Comparison of ENCODE assay signal across 22 mouse cellular contexts in genomic region chr15:38609522-38609921, GRCm38 (mm10).
DNase-seq lines count a peak whose midpoint lies in the region; ATAC-seq and TF ChIP-seq lines count a peak whose summit lies in the region.
"Had no signal": no experiment of that assay in that cellular context is flagged by ENCODE, and none has a peak within 500 bp of the region (broad histone marks: within the 10 kb centered on the region; RNA-seq: fewer than 3 reads in every experiment).

No protein-coding gene starts in this region.

- no peak for TF ChIP-seq CTCF in lung, postnatal 0 days (IDR thresholded peaks at IDR 0.05)
- TF ChIP-seq CTCF in stomach, postnatal 0 days (IDR thresholded peaks at IDR 0.05; ENCODE audit: low read depth), result no peak

- peak; percentile 69 to 79 for DNase-seq in lung, adult 18-20 months
- no peak for DNase-seq in lung, postnatal 14 days
- peak; percentile 85 for DNase-seq in lung, postnatal 0 days (ENCODE audit: low spot score)
- DNase-seq in lung, postnatal 36 days, result peak; percentile 72
- no peak for DNase-seq in cerebellum, postnatal 25 days
- DNase-seq in stomach, postnatal 0 days (ENCODE audit: low spot score), result no peak
- DNase-seq: adrenal gland, adult 8-10 months; adrenal gland, postnatal 25 days; cerebellum, adult 11-12 months; cerebellum, adult 8-10 months; cerebellum, postnatal 10 days; gastrocnemius, postnatal 10 days; gastrocnemius, postnatal 36 days; heart, adult 2 months had no signal

- 57% methylated on average over 4 of the region's 4 CpGs for WGBS in lung, postnatal 0 days
- 75% methylated on average over 4 of the region's 4 CpGs for WGBS in stomach, postnatal 0 days

- no peaks in the 10 kb centered on the region for H3K4me1 ChIP-seq in lung, postnatal 0 days (ENCODE audit: insufficient read depth, low read depth, low read length)
- no peaks in the 10 kb centered on the region for H3K4me1 ChIP-seq in stomach, postnatal 0 days (replicated peaks; ENCODE audit: control insufficient read depth, insufficient read depth)
- H3K4me1 ChIP-seq: forebrain, embryonic 10.5 days; forebrain, embryonic 13.5 days; heart, embryonic 10.5 days; hindbrain, embryonic 12.5 days; hindbrain, embryonic 15.5 days had no signal

- H3K36me3 ChIP-seq in lung, postnatal 0 days (ENCODE audit: insufficient read depth, low read length), result no peaks in the 10 kb centered on the region
- no peaks in the 10 kb centered on the region for H3K36me3 ChIP-seq in stomach, postnatal 0 days (ENCODE audit: control insufficient read depth, insufficient read depth, low read length)
- H3K36me3 ChIP-seq: forebrain, embryonic 10.5 days; heart, embryonic 10.5 days; heart, embryonic 13.5 days; hindbrain, embryonic 12.5 days; hindbrain, embryonic 15.5 days had no signal

- no peak overlapping the region for H3K4me3 ChIP-seq in lung, postnatal 0 days (ENCODE audit: low read depth, low read length)
- H3K4me3 ChIP-seq in stomach, postnatal 0 days (ENCODE audit: low read depth, low read length), result no peak overlapping the region
- H3K4me3 ChIP-seq: forebrain, embryonic 10.5 days; forebrain, embryonic 13.5 days; heart, adult 2 months; heart, embryonic 10.5 days; heart, embryonic 13.5 days; hindbrain, embryonic 12.5 days; hindbrain, embryonic 15.5 days had no signal

- peak; percentile 99 for ATAC-seq in lung, postnatal 0 days
- ATAC-seq in stomach, postnatal 0 days (ENCODE audit: low FRiP score, low TSS enrichment), result no peak
- ATAC-seq: activated CD4-positive, CD25-positive, alpha-beta regulatory T cell, adult 4 months; forebrain, embryonic 13.5 days; forebrain, embryonic 16.5 days had no signal

- TF ChIP-seq EP300 in lung, postnatal 0 days (IDR thresholded peaks at IDR 0.05), result peak; percentile 95
- TF ChIP-seq EP300 in stomach, postnatal 0 days (optimal IDR thresholded peaks at IDR 0.05), result no peak

- H3K4me2 ChIP-seq in lung, postnatal 0 days (replicated peaks; ENCODE audit: low read depth, low read length), result 0 out of 2 replicates have a peak overlapping the region, but pooled peaks have one; percentile 3
- H3K4me2 ChIP-seq in stomach, postnatal 0 days (replicated peaks; ENCODE audit: low read depth), result no peak overlapping the region
- H3K4me2 ChIP-seq: forebrain, embryonic 13.5 days; heart, embryonic 13.5 days; hindbrain, embryonic 12.5 days; hindbrain, embryonic 15.5 days had no signal

- peak overlapping the region; percentile 76 for H3K27ac ChIP-seq in lung, postnatal 0 days (ENCODE audit: low read length)
- no peak overlapping the region for H3K27ac ChIP-seq in stomach, postnatal 0 days (replicated peaks)
- H3K27ac ChIP-seq: forebrain, embryonic 10.5 days; forebrain, embryonic 13.5 days; heart, adult 2 months; heart, embryonic 10.5 days; heart, embryonic 13.5 days; hindbrain, embryonic 12.5 days; hindbrain, embryonic 15.5 days had no signal

- no peaks in the 10 kb centered on the region for H3K27me3 ChIP-seq in lung, postnatal 0 days (replicated peaks; ENCODE audit: insufficient read depth, low read length)
- no peaks in the 10 kb centered on the region for H3K27me3 ChIP-seq in stomach, postnatal 0 days (ENCODE audit: control insufficient read depth, insufficient read depth, low read length)
- H3K27me3 ChIP-seq: forebrain, embryonic 13.5 days; heart, embryonic 13.5 days; hindbrain, embryonic 12.5 days; hindbrain, embryonic 15.5 days had no signal

- H3K9ac ChIP-seq in lung, postnatal 0 days (replicated peaks; ENCODE audit: low read depth), result no peak overlapping the region
- no peak overlapping the region for H3K9ac ChIP-seq in stomach, postnatal 0 days (ENCODE audit: low read length)
- H3K9ac ChIP-seq: forebrain, embryonic 13.5 days; heart, embryonic 13.5 days; hindbrain, embryonic 12.5 days; hindbrain, embryonic 15.5 days had no signal

- no peaks in the 10 kb centered on the region for H3K9me3 ChIP-seq in lung, postnatal 0 days (ENCODE audit: low read length)
- no peaks in the 10 kb centered on the region for H3K9me3 ChIP-seq in stomach, postnatal 0 days (ENCODE audit: control insufficient read depth, low read length)
- H3K9me3 ChIP-seq: heart, embryonic 10.5 days; hindbrain, embryonic 15.5 days had no signal

Comparison
In these comparisons a context has a peak if more than half of its experiments do, and no peak if none do; other contexts are left out.
1. DNase-seq: peak in lung, adult 18-20 months (2 of 2), lung, postnatal 0 days (single experiment) and lung, postnatal 36 days (single experiment); none in lung, postnatal 14 days (single experiment), cerebellum, postnatal 25 days (0 of 2) and stomach, postnatal 0 days (single experiment).